Mouse (Mus musculus) adrenal gland, postnatal 0 days (tissue): ENCODE data around the gene Polr3f. TPM values are rescaled to one million over a fixed set of nuclear protein-coding genes. Genes with fewer than 3 reads are reported as not detected.

Source experiments
- polyA plus RNA-seq: library from polyadenylated mRNA; unstranded; fragments of >200 nt; fragmentation: Nextera tagmentation; extraction: Ambion mirVana; gene quantifications from 2 replicates; pipeline ENCODE4 v1.2.1, GENCODE M21; 2015

Gene Polr3f
- polyA plus RNA-seq: 6.6 and 15.3 TPM in 2 replicates

GRCm38 (mm10) chr2:144526981-144527820 is at the start of gene Polr3f, which contains the start of gene Dzank1:
Gene Polr3f, plus strand, starts transcription at chr2:144527718.
Gene Dzank1, minus strand, starts transcription at chr2:144527414.

DNA sequence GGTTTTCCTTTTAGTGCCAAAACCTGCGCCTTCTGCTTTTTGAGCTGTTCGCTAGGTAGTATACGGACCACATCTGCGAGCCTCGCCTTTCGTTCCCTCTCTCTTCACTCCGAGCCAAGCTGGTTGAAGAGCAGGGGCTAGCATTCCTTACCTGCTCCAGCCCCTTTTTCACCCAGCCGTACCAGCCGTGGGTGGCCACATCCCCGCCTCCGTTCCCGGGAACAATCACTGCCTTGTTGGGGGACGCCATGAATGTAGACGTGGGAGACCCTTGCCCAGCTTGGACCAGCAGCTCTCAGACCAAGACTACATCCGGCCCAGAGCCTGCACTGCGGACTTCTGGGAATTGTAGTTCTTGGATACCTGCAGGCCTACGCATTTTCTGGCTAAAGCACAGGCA is 23.0 kb downstream of the Polr3f start, which contains the start of gene Rbbp9:
Rbbp9 (minus strand) TSS at position 341 of the 400 bp plus-strand sequence.

DNA sequence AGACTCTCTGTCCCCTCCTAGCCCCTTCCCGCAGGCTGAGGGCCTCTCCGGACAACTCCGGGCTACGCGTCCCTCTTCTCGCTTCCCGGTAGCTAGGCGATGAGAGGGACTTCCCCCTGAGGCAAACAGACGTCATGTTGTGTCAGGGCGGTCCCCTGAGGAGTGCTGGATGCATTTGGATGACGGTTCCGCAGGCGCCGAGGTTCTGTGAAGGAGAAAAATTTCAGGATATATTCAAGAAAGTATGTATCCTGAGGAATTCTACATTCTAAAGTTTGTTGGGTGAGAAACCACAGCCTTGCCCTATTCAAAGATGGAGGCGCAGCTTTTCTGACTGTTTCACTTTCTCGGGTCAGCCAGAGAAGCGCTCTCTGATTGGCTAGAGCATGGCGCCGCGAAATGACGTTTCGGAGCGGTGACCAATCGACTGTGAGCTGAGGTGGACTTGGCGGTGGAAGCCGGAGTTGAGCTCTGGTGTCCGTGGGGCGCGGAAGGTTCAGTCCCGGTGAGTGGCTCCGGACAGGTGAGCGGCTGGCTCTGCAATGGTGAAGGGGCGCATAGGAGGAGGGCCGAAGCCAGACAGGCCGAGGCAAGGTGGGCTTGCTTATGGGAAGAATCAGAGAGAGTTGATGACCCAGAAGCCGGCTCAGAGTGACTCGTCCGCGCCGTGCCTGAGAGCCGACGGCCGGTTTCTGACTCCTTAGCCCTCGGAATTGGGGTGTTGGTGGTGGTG is 28.5 kb downstream of the Polr3f start, which contains the start of gene Sec23b:
Sec23b (plus strand) TSS at position 410 of the 733 bp plus-strand sequence.

Other genes with a start within 250 kb of the Polr3f start
- 0.08 and 0.18 TPM in 2 replicates for gene Ovol2, start 195.6 kb upstream of the Polr3f start, polyA plus RNA-seq
- 15.0 and 19.5 TPM in 2 replicates for gene Kat14, start 158.7 kb upstream of the Polr3f start, polyA plus RNA-seq
- 2.0 and 4.5 TPM in 2 replicates for gene Pet117, start 158.7 kb upstream of the Polr3f start, polyA plus RNA-seq
- 1.4 and 3.1 TPM in 2 replicates for gene Dzank1, start 304 bp upstream of the Polr3f start, polyA plus RNA-seq
- 50.3 and 53.3 TPM in 2 replicates for gene Rbbp9, start 23.2 kb downstream of the Polr3f start, polyA plus RNA-seq
- gene Sec23b, start 28.5 kb downstream of the Polr3f start, polyA plus RNA-seq: 50.5 and 72.9 TPM in 2 replicates
- gene Smim26, start 66.3 kb downstream of the Polr3f start, polyA plus RNA-seq: 109 and 118 TPM in 2 replicates
- 42.7 and 47.5 TPM in 2 replicates for gene Dtd1, start 72.2 kb downstream of the Polr3f start, polyA plus RNA-seq